Mouse (Mus musculus): ENCODE measurements at regions not wholly inside any gene's neighbourhood (a gene's known extent, or its start where the extent isn't known, plus 50 kb on each side); places are given as distances from the start of the nearest gene placed in this dataset.

GRCm38 (mm10) chr4:99348674-99349073, 53.0 kb downstream of the Gm12689 start:
- peak; percentile 33 for DNase-seq (ENCODE audit: low read depth, low spot score)

- no peak for DNase-seq (ENCODE audit: low read depth, low spot score)
These were observed 57.5 kb downstream of the Gm12689 start for GRCm38 (mm10) chr4:99353122-99353774.

- no peak for DNase-seq (ENCODE audit: low read depth, low spot score)
These were observed 58.5 kb downstream of the Gm12689 start for GRCm38 (mm10) chr4:99354241-99354640.

GRCm38 (mm10) chr4:99354835-99355234, 59.1 kb downstream of the Gm12689 start:
- DNase-seq (ENCODE audit: low read depth, low spot score), result no peak

GRCm38 (mm10) chr4:99368036-99368435, 72.3 kb downstream of the Gm12689 start:
- no peak for DNase-seq (ENCODE audit: low read depth, low spot score)

- DNase-seq (ENCODE audit: low read depth, low spot score), result no peak
These were observed 75.5 kb downstream of the Gm12689 start for GRCm38 (mm10) chr4:99371162-99371561.

GRCm38 (mm10) chr4:99376171-99376570, 80.5 kb downstream of the Gm12689 start:
- no peak for DNase-seq (ENCODE audit: low read depth, low spot score)

GRCm38 (mm10) chr4:99376911-99377310, 81.2 kb downstream of the Gm12689 start:
- no peak for DNase-seq (ENCODE audit: low read depth, low spot score)

- DNase-seq (ENCODE audit: low read depth, low spot score), result no peak
These were observed 84.3 kb downstream of the Gm12689 start for GRCm38 (mm10) chr4:99379983-99380382.

GRCm38 (mm10) chr4:99385381-99385780, 89.7 kb downstream of the Gm12689 start:
- DNase-seq (ENCODE audit: low read depth, low spot score), result no peak

- no peak for DNase-seq (ENCODE audit: low read depth, low spot score)
These were observed 93.7 kb downstream of the Gm12689 start for GRCm38 (mm10) chr4:99389428-99389827.

- DNase-seq (ENCODE audit: low read depth, low spot score), result no peak
These were observed 97.3 kb downstream of the Gm12689 start for GRCm38 (mm10) chr4:99392986-99393385.

GRCm38 (mm10) chr4:99394244-99394643, 98.5 kb downstream of the Gm12689 start:
- no peak for DNase-seq (ENCODE audit: low read depth, low spot score)

- DNase-seq (ENCODE audit: low read depth, low spot score), result no peak
These were observed 111.8 kb downstream of the Gm12689 start for GRCm38 (mm10) chr4:99407466-99407865.

- DNase-seq (ENCODE audit: low read depth, low spot score), result no peak
These were observed 127.7 kb downstream of the Gm12689 start for GRCm38 (mm10) chr4:99423449-99423848.

GRCm38 (mm10) chr4:99445077-99445754, 149.5 kb downstream of the Gm12689 start:
- DNase-seq (ENCODE audit: low read depth, low spot score), result no peak

- no peak for DNase-seq (ENCODE audit: low read depth, low spot score)
These were observed 150.0 kb downstream of the Gm12689 start for GRCm38 (mm10) chr4:99445755-99446128.

GRCm38 (mm10) chr4:99458984-99459383, 163.3 kb downstream of the Gm12689 start:
- DNase-seq (ENCODE audit: low read depth, low spot score), result no peak

- no peak for DNase-seq (ENCODE audit: low read depth, low spot score)
These were observed 163.7 kb downstream of the Gm12689 start for GRCm38 (mm10) chr4:99459436-99459835.

- no peak for DNase-seq (ENCODE audit: low read depth, low spot score)
These were observed 169.8 kb downstream of the Gm12689 start for GRCm38 (mm10) chr4:99465493-99465892.

- no peak for DNase-seq (ENCODE audit: low read depth, low spot score)
These were observed 180.1 kb downstream of the Gm12689 start for GRCm38 (mm10) chr4:99475701-99476218.

- no peak for DNase-seq (ENCODE audit: low read depth, low spot score)
These were observed 171.8 kb upstream of the Foxd3 start for GRCm38 (mm10) chr4:99484271-99484670.
